Mouse (Mus musculus) heart, adult 2 months (tissue): ENCODE measurements around the gene Cyb5r2. TPM values are rescaled to one million over a fixed set of nuclear protein-coding genes. Genes with fewer than 3 reads are reported as not detected.

ENCODE experiments used
- DNase-seq, 2 experiments: peaks; one replicate each; pipeline ENCODE4 v3.0.0; 2021
- H3K27ac ChIP-seq: fragments of 200-600 bp; 2 replicates; pipeline ENCODE4 v1.8.1; 2022
- H3K27me3 ChIP-seq: fragments of 200-500 bp; 2 replicates; pipeline ENCODE4 v1.6.1; 2012; ENCODE audit warnings: mild to moderate bottlenecking, low read length, inconsistent platforms, mixed read lengths; ENCODE audit not compliant: control insufficient read depth, insufficient read depth
- H3K36me3 ChIP-seq: fragments of 200-500 bp; 2 replicates; pipeline ENCODE4 v1.6.1; 2012; ENCODE audit warnings: low read length, inconsistent platforms; ENCODE audit not compliant: control insufficient read depth, insufficient read depth
- H3K4me1 ChIP-seq: fragments of 200-500 bp; 2 replicates; pipeline ENCODE4 v1.6.1; 2011; ENCODE audit warnings: low read length; ENCODE audit not compliant: control insufficient read depth, insufficient read depth
- H3K4me3 ChIP-seq: fragments of 200-600 bp; 2 replicates; pipeline ENCODE4 v1.8.1; 2022
- H3K79me2 ChIP-seq: fragments of 200-500 bp; replicated peaks from 2 replicates; pipeline ENCODE4 v1.6.1; 2012; ENCODE audit warnings: mild to moderate bottlenecking, inconsistent platforms, low read length, moderate library complexity, mixed read lengths; ENCODE audit not compliant: control insufficient read depth, insufficient read depth
- H3K9ac ChIP-seq: fragments of 200-500 bp; 2 replicates; pipeline ENCODE4 v1.6.1; 2012; ENCODE audit warnings: low read depth, mild to moderate bottlenecking, control low read depth, inconsistent platforms, low read length, mixed read lengths
- CTCF ChIP-seq: fragments of 200-600 bp; IDR thresholded peaks from 2 replicates; pipeline ENCODE4 v1.8.1; 2022; ENCODE audit warnings: antibody characterized with exemption, mild to moderate bottlenecking, moderate library complexity
- EP300 ChIP-seq: fragments of 200-500 bp; IDR thresholded peaks from 2 replicates; pipeline ENCODE4 v1.6.1; 2011; ENCODE audit warnings: low read depth, low read length, control low read depth; ENCODE audit not compliant: insufficient read depth
- POLR2A ChIP-seq: fragments of 200-500 bp; IDR thresholded peaks from 2 replicates; pipeline ENCODE4 v1.6.1; 2011; ENCODE audit warnings: mild to moderate bottlenecking, low read depth, low read length, control low read depth; ENCODE audit not compliant: insufficient read depth
- WGBS: fragments of 180-500 bp; shearing (Covaris S2); methylation state at CpG from one replicate; pipeline ENCODE4 v1.1.7; 2018; 5-methylcytosine and 5-hydroxymethylcytosine counted together
- intact Hi-C: fragments of 180-260 bp; cut with DNase I; formaldehyde crosslinking; loops from one replicate; pipeline ENCODE4 v1.15.1; 2025
- polyA plus RNA-seq: library from polyadenylated mRNA; depleted of rRNA; stranded (reverse); fragments of >200 nt; gene quantifications from 2 replicates; pipeline ENCODE4 v1.2.3, GENCODE M21; 2012
- total RNA-seq, 2 experiments: library from RNA; stranded (reverse); gene quantifications; 2 replicates each; pipeline ENCODE4 v1.2.3; 2021

Cyb5r2 gene
- total and polyA plus RNA-seq, 3 experiments = 0.08 TPM; not detected in 2

DNA sequence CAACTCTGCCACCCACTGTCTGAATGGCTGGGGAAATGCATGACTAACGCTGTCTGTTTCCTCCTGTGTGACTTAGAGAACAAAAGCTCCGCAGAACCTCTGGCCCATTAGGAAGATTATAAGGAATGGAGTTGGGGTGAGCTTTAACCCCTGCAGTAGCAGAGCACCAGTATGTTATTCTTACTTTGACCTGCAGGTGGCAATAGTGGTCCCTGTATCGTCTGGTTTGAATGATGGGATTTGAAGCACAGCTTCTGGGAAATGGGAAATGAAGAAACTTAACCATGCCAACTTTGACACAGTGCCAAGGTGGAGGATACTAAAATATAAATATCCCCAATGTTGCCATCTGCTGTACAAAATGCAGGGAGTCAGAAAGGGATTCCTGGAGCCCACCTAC lies 8.6 kb downstream of the Cyb5r2 start:
- Histone ChIP-seq H3K27ac (no peak overlapping the region), H3K9ac (no peak overlapping the region), H3K4me3 (no peak overlapping the region), H3K36me3 (no peaks in the 10 kb centered on the region), H3K4me1 (no peaks in the 10 kb centered on the region), H3K27me3 (no peaks in the 10 kb centered on the region), H3K79me2 (no peaks in the 10 kb centered on the region)
- intact Hi-C loops = loop anchor here (2.0 to 10.0 kb wide), 2 partner anchors 30 to 154 kb away; partner anchors contain the start of gene Ppfibp2
- no peak for DNase-seq
- TF ChIP-seq CTCF (peak; percentile 78), POLR2A (no peak)
- 18% methylated on average over 3 of the region's 3 CpGs for WGBS

DNA sequence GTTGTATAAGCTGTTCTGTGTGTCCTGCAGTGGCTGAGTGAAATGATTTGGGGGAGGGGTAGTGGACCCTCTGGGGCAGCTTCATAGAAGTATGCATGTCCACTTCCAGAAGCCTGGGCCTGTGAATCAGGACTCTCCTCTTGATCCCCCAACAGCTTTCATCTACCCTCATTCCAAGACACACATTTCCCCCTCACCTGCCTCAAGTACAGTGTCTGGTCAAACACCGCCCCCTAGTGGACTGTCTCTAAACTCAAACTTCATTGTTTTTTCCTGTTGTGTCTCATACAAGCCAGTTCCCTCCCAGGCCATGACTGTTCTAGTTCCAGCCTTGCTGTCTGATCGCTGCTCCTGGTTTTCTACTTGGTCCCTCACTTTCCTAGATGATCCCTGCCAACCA lies 9.9 kb downstream of the Cyb5r2 start:
- H3K27ac ChIP-seq = no peak overlapping the region
- H3K9ac ChIP-seq = no peak overlapping the region
- TF ChIP-seq CTCF (peak; percentile 80), EP300 (no peak), POLR2A (no peak)
- no peaks in the 10 kb centered on the region for H3K79me2 ChIP-seq
- no peaks in the 10 kb centered on the region for H3K27me3 ChIP-seq
- no peaks in the 10 kb centered on the region for H3K4me1 ChIP-seq
- no peak overlapping the region for H3K4me3 ChIP-seq
- H3K36me3 ChIP-seq = no peaks in the 10 kb centered on the region
- DNase-seq = peak; percentile 41 to 49
- 14% methylated on average over 2 of the region's 2 CpGs for WGBS
- intact Hi-C loops = loop anchor here (1.0 to 10.0 kb wide), 3 partner anchors 31 to 153 kb away; partner anchors contain the start of gene Ppfibp2

DNA sequence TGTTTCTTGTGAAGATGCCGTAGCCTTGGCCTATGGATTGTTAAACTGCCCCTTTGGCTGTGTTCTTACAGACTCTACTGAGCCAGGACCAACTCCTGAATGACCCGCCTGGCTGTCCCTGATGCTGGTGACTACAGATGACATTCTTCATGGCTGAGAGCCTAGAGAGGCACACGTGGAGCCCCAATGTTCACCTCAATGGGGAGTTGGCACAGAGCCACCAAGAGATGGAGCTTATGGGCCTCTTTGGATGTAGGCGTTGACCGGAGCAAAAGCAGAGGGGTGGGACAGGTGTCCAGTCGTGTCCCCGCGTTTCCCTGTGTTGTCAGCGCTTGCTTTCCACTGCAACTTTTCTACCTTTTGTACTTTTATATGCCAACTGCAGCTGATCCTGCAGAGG lies 10.4 kb downstream of the Cyb5r2 start:
- 80% methylated on average over 9 of the region's 9 CpGs for WGBS
- Histone ChIP-seq H3K4me1 (no peaks in the 10 kb centered on the region), H3K27me3 (no peaks in the 10 kb centered on the region), H3K36me3 (no peaks in the 10 kb centered on the region), H3K79me2 (no peaks in the 10 kb centered on the region), H3K4me3 (no peak overlapping the region), H3K9ac (no peak overlapping the region), H3K27ac (no peak overlapping the region)
- intact Hi-C loops = loop anchor here (10.0 kb wide), 1 partner anchor 153 kb away; the partner anchor contains the start of gene Ppfibp2
- TF ChIP-seq EP300 = no peak
- no peak for TF ChIP-seq POLR2A
- no peak for TF ChIP-seq CTCF
- DNase-seq = no peak

DNA sequence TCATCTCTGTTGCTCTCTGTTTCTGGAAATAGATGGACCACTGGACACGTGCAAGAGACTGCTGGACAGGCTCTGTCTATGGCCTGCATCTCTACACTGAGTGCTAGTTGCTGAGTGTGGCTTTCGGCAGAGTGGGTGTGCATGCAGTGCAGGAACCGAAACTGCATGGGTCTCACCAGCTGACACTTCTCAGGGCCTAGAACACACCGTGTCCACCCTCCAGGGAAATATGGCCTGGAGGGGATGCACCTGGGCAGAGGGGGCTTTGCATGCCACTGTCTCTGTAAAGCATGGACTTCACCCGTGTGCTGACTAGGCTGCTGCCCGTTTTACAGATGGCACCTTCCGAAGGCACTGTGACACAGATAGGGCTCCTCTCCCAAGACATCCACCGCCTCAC lies 11.8 kb downstream of the Cyb5r2 start:
- intact Hi-C loops = loop anchor here (10.0 kb wide), 1 partner anchor 151 kb away; the partner anchor contains the start of gene Ppfibp2
- no peaks in the 10 kb centered on the region for H3K79me2 ChIP-seq
- no peaks in the 10 kb centered on the region for H3K36me3 ChIP-seq
- no peaks in the 10 kb centered on the region for H3K4me1 ChIP-seq
- TF ChIP-seq EP300 = no peak
- no peak for TF ChIP-seq CTCF
- no peak for TF ChIP-seq POLR2A
- no peak overlapping the region for H3K4me3 ChIP-seq
- 82% methylated on average over 8 of the region's 8 CpGs for WGBS
- no peak overlapping the region for H3K9ac ChIP-seq
- DNase-seq = no peak
- H3K27me3 ChIP-seq = no peaks in the 10 kb centered on the region
- no peak overlapping the region for H3K27ac ChIP-seq

DNA sequence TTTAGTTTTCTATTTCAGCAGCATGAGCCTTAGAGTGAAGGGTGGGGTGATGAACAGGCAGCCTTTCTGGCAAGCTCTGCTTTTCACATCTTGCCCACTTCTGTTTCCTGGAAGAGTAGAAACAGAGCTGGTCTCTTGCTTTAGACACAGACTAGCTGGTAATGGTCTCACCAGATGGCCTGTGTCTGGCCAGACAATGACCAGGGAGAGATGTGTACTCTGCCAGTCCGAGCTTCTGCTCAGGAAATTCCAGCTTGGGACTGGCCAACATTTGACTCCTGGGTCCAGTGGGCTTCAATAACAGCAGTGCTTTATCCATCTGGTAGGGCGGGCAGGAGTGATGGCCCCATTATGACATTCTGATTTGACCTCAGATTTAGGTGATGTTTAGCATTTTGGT lies 12.7 kb downstream of the Cyb5r2 start:
- Histone ChIP-seq H3K27me3 (no peaks in the 10 kb centered on the region), H3K9ac (no peak overlapping the region), H3K36me3 (no peaks in the 10 kb centered on the region), H3K27ac (no peak overlapping the region), H3K4me3 (no peak overlapping the region), H3K79me2 (no peaks in the 10 kb centered on the region), H3K4me1 (no peaks in the 10 kb centered on the region)
- no peak for TF ChIP-seq POLR2A
- no peak for TF ChIP-seq CTCF
- no peak for TF ChIP-seq EP300
- DNase-seq = no peak
- intact Hi-C loops = loop anchor here (10.0 kb wide), 1 partner anchor 150 kb away; the partner anchor contains the start of gene Ppfibp2
- 55% methylated on average over 2 of the region's 2 CpGs for WGBS

DNA sequence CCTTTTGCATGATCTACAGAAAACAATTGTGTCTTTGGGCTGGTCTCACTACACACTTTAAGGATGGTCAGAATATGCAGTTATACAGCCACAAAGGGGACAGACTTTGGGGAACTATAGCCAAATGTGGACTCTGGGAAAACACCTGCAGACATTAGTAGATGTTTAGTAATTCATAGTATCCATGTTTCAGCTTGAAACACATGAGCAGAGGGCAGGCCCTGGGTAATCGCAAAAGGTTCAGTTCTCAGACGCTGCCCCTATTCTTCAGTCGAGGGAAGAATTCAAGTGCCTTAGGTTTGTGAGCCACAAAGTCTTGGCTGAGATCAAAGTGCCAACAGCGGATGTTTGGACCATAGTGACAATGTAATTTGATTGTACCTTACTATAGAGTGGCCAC lies 13.4 kb downstream of the Cyb5r2 start:
- H3K27ac ChIP-seq = no peak overlapping the region

More for the DNA sequence above, 13.4 kb downstream of the Cyb5r2 start:
- intact Hi-C loops = loop anchor here (10.0 kb wide), 1 partner anchor 150 kb away; the partner anchor contains the start of gene Ppfibp2
- H3K79me2 ChIP-seq = no peaks in the 10 kb centered on the region
- H3K9ac ChIP-seq = no peak overlapping the region
- H3K27me3 ChIP-seq = no peaks in the 10 kb centered on the region
- H3K4me1 ChIP-seq = no peaks in the 10 kb centered on the region
- TF ChIP-seq CTCF = no peak
- 85% methylated on average over 4 of the region's 4 CpGs for WGBS
- H3K36me3 ChIP-seq = no peaks in the 10 kb centered on the region
- no peak overlapping the region for H3K4me3 ChIP-seq
- DNase-seq = no peak
